Mouse (Mus musculus) heart, postnatal 25 days (tissue): ENCODE measurements around the gene Wdpcp. TPM values are rescaled to one million over a fixed set of nuclear protein-coding genes. Genes with fewer than 3 reads are reported as not detected.
"Not testable (repeated sequence)": the region's sequence is repeated elsewhere in the genome, so short reads cannot be mapped to it uniquely, and the experiment has no call there.

Experiments
- DNase-seq: peaks from one replicate; pipeline ENCODE4 v3.0.0; 2022; ENCODE audit warnings: low spot score
- intact Hi-C: fragments of 180-260 bp; cut with DNase I; formaldehyde crosslinking; loops from one replicate; pipeline ENCODE4 v1.15.1; 2025
- total RNA-seq, 2 experiments: library from RNA; stranded (reverse); gene quantifications; 2 replicates each; pipeline ENCODE4 v1.2.3; 2021

Gene Wdpcp
- 1 to 10 TPM; 3.7 to 4.0 TPM for total RNA-seq

- DNase-seq = peak; percentile 95
- intact Hi-C loops = loop anchor here (5.0 kb wide), 1 partner anchor 1685 kb away; the partner anchor contains the start of gene Xpo1
Observed at GRCm38 (mm10) chr11:21571700-21572381, at the start of gene Wdpcp, which contains the start of gene Mdh1. Gene Wdpcp, plus strand, starts transcription at chr11:21572235. Gene Mdh1, minus strand, starts transcription at chr11:21572367.

GRCm38 (mm10) chr11:21528676-21529394, 43.2 kb upstream of the Wdpcp start:
- no peak for DNase-seq
- intact Hi-C loops = no loop called here

- intact Hi-C loops, DNase-seq: not testable (repeated sequence)
Observed at GRCm38 (mm10) chr11:21530856-21531255, 41.2 kb upstream of the Wdpcp start.

GRCm38 (mm10) chr11:21540072-21540471, 32.0 kb upstream of the Wdpcp start:
- intact Hi-C loops = no loop called here

GRCm38 (mm10) chr11:21540622-21541021, 31.4 kb upstream of the Wdpcp start:
- no peak for DNase-seq
- intact Hi-C loops = no loop called here

More at GRCm38 (mm10) chr11:21540072-21540471, 32.0 kb upstream of the Wdpcp start:
- no peak for DNase-seq

GRCm38 (mm10) chr11:21542731-21543130, 29.3 kb upstream of the Wdpcp start:
- DNase-seq = no peak
- intact Hi-C loops = no loop called here

GRCm38 (mm10) chr11:21545021-21545420, 27.0 kb upstream of the Wdpcp start:
- DNase-seq = no peak
- intact Hi-C loops = no loop called here

GRCm38 (mm10) chr11:21545951-21546350, 26.1 kb upstream of the Wdpcp start:
- intact Hi-C loops = no loop called here
- no peak for DNase-seq

- intact Hi-C loops = no loop called here
- no peak for DNase-seq
Observed at GRCm38 (mm10) chr11:21546671-21547070, 25.4 kb upstream of the Wdpcp start.

- DNase-seq = no peak
- intact Hi-C loops = no loop called here
Observed at GRCm38 (mm10) chr11:21547518-21547917, 24.5 kb upstream of the Wdpcp start.

- intact Hi-C loops = no loop called here
- no peak for DNase-seq
Observed at GRCm38 (mm10) chr11:21549052-21549451, 23.0 kb upstream of the Wdpcp start.

GRCm38 (mm10) chr11:21549754-21550153, 22.3 kb upstream of the Wdpcp start:
- intact Hi-C loops = no loop called here
- no peak for DNase-seq

GRCm38 (mm10) chr11:21550222-21551173, 21.5 kb upstream of the Wdpcp start:
- DNase-seq = no peak
- intact Hi-C loops = no loop called here

- intact Hi-C loops = no loop called here
- DNase-seq = no peak
Observed at GRCm38 (mm10) chr11:21552049-21552448, 20.0 kb upstream of the Wdpcp start.

GRCm38 (mm10) chr11:21559727-21560126, 12.3 kb upstream of the Wdpcp start:
- intact Hi-C loops = no loop called here

GRCm38 (mm10) chr11:21561347-21561746, 10.7 kb upstream of the Wdpcp start:
- intact Hi-C loops = no loop called here
- peak; percentile 14 for DNase-seq

More at GRCm38 (mm10) chr11:21559727-21560126, 12.3 kb upstream of the Wdpcp start:
- DNase-seq = no peak

GRCm38 (mm10) chr11:21563617-21564325, 8.3 kb upstream of the Wdpcp start:
- no peak for DNase-seq
- intact Hi-C loops = no loop called here

GRCm38 (mm10) chr11:21564681-21565405, 7.2 kb upstream of the Wdpcp start:
- intact Hi-C loops = loop anchor here (5.0 kb wide), 1 partner anchor 193 kb away; the partner anchor contains the start of gene Ugp2
- no peak for DNase-seq

GRCm38 (mm10) chr11:21566934-21567333, 5.1 kb upstream of the Wdpcp start:
- no peak for DNase-seq
- intact Hi-C loops = loop anchor here (5.0 kb wide), 1 partner anchor 195 kb away; the partner anchor contains the start of gene Ugp2
